Mouse (Mus musculus): ENCODE results near the gene Dlg1.

Gene Dlg1

DNA sequence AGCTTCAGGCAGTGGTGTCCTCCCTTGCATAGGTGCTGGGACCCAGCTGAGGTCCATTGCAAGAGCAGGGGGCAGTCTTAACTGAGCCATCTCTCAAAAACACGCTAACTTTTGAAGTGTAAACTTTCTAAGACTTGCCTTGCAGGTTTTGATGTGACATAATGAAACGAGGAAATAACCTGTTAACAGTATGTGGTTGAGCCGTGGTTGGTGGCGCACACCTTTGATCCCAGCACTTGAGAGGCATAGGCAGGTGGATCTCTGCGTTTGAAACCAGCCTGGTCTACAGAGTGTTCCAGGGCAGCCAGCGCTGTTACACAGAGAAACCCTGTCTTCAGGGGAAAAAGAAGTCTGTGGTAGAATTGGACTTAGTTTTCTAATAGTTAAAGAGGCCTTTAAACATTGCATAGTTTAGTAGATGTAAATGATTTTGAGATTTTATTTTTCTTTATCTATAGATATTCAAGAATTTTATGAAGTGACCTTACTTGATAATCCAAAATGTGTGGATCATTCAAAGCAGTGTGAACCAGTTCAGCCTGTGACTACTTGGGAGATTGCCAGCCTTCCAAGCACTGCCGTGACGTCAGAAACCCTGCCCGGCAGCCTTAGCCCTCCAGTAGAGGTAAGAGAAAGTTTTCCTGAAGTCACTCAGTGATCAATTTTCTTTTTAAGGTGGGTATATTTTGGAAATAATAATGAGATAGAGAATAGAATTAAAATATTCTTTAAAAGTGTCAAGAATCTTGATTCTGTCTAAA lies 20.6 kb downstream of the Dlg1 start:
- TF ChIP-seq GATA4 (IDR thresholded peaks at IDR 0.05; ENCODE audit: insufficient replicate concordance, low read length) = no peak

DNA sequence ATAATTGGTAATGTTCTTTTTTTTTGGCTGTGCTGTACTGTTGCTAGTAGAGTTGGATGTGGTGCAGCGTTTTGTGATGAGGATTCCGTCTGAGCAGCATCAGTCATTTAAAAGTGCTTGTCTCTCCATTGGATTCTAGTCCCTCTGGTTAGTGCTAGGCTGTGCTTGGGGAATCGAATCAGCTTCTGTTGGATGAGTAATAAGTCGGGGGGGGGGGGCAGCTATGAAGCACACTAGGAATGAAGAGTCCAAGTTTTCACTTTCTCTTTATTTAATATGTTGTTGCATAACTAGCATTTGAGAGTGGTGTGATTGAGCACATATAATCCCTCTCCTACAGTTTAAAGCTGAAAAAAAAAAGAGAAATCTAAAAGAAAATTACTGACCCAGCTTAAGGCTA lies 21.5 kb downstream of the Dlg1 start:
- TF ChIP-seq GATA4 (IDR thresholded peaks at IDR 0.05; ENCODE audit: insufficient replicate concordance, low read length) = no peak

DNA sequence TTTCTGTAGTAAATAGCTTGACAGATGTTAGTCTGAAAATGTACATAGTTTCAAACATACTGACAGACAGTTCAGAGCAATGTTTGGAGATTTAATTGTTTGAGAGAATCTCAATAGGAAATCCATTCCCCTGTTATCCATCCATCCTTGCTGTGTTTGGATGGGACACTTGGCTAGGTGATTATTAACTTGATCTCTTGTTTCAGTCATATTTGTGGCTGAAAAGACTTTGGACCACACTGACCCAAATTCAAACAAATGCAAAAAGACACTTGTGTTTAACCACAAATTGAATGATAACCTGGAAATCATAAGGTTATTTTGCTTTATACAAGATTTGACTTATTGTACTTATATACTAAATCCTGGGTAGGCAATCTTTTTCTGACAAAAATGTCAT lies 24.5 kb downstream of the Dlg1 start:
- TF ChIP-seq GATA4 (IDR thresholded peaks at IDR 0.05; ENCODE audit: insufficient replicate concordance, low read length) = no peak

DNA sequence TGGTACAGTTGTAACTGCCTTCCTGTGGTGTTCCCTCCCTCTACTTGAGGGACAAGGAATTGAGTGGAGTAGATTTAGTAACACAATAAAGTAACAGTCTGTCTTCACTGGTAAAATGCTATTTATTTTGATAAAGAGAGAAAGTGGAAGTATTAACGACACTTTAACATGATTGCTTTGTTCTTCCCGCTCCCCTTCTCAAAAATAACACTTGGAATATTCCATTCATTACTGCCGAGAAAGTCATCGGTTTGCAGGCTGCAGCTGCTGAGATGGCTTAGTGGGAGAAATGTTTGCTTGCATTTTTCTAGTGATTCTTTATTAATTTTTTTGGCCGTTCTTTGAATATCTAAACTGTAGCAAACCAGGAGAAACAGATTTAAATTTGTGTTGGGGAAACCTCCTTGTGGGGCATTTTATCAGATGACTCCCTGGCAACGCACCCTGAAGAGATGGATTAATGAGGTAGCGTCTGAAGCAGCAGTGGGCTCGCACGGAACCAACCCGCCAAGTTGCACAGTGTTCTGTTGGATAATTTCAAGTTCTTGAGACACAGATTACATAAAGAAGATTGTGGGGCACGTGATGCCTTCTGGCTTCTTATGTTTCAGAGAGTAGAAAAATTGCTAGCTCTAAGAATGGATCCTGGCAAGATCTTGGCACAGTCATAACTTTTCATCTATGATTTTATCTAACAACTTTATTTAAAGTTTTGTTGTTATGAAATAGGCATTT lies 32.2 kb downstream of the Dlg1 start:
- no peak for TF ChIP-seq GATA4 (IDR thresholded peaks at IDR 0.05; ENCODE audit: insufficient replicate concordance, low read length)

DNA sequence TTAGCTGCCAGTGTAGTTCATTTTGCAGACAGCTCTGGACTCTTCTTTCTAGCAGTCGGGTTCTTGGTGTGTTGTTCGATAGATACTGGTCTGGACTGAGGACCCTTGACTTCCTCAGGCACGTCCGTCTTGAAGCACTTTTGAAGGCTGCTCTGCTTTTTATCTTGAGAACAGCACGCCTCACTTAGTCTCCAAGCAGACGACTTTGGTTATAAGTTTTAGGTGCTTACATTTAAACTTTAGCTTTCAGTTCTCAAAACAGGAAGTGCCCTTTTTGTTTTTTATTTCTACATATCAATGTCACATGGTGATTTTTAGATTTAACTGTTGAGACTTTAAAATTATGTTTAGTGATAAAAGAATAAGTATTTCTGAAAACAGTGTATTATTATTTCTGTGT lies 33.1 kb downstream of the Dlg1 start:
- TF ChIP-seq GATA4 (IDR thresholded peaks at IDR 0.05; ENCODE audit: insufficient replicate concordance, low read length) = no peak

DNA sequence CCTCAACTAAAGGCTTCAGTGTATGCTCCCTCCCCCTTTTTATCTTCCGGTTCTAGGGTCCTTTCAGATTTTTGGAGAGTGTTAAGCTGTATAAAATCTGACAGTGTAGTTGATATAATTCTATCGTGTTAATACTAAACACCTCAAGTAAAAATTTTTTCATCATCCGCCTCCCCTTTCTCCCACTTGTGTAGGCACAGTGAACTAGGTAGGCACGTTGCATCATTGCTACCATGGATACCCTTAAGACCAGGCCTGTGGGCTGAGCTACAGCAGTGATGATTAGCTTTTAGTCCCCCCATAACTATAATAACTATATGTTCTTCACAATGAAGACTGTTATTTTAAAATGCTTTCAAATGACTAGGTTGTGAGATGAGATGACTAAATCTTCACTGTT lies 34.1 kb downstream of the Dlg1 start:
- no peak for TF ChIP-seq GATA4 (IDR thresholded peaks at IDR 0.05; ENCODE audit: insufficient replicate concordance, low read length)

DNA sequence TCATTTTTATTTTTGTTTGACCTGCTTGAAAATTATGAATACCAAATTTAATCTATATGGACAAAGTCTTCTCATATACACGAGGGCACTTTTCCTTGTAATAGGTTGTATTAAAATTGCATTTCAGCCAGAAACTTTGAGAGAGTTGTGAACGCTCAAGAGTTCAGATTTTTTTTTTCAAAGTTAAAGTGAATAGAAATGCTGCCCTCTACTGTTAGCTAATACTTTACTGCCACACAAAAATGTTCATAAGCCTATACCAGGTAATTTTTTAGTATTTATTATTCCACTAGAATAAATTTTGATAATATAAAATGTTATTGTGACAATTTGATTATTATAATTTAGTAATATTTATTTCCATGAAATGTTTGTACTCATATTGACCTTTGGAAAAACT lies 42.0 kb downstream of the Dlg1 start:
- TF ChIP-seq GATA4 (IDR thresholded peaks at IDR 0.05; ENCODE audit: insufficient replicate concordance, low read length) = no peak

DNA sequence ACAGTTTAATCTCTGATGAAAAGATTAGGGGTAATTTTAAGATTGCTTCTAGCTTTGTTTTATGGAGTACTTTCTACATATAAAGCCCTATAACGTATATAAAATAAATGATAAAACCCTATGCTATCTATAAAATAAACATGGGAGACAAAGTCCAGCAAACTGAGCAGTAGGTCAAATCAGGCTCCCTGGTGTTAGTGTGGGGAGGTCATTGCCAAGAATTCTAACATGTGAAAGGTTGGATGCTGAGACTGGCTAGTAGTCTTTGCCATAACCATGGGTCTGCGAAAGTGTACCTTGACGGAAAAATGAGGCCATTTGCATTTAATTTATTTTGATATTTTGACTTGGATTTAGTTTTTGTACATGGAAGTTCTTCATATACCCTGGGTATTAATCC lies 42.7 kb downstream of the Dlg1 start:
- no peak for TF ChIP-seq GATA4 (IDR thresholded peaks at IDR 0.05; ENCODE audit: insufficient replicate concordance, low read length)

DNA sequence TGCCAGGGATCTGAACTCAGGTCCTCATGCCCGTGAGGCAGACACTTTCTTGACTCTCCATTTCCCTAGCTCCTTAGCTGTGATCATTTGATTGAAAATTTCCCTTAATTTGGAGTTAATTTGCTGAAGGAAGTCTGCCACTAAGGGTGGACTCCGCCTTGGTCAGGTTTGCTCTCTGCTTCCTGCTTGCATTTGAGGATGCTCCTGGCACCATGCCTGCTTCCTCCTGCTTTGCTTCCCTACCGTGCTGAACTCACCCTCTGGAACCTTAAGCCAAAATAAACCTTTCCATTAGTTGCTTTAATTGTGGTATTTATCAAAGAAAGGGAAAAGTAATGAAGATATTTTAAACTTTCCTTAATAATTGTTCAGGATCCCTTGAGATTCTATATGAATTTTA lies 44.1 kb downstream of the Dlg1 start:
- no peak for TF ChIP-seq GATA4 (IDR thresholded peaks at IDR 0.05; ENCODE audit: insufficient replicate concordance, low read length)

DNA sequence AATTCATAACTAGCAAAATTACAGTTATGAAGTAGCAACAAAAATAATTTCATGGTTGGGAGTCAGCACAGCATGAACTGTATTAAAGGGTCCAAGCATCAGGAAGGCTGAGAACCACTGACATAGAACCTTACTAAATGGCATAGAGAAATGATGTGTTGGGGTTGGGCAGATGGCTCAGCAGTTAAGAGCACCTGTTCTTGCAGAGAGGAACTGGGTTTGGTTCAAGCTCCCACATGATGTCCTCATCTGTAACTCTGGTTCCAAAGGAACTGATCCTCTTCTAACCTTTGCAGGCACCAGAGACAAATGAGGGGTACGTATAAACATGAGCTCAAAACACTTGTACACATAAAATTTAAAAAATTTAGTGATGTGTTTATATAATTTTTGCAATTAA lies 59.7 kb downstream of the Dlg1 start:
- no peak for TF ChIP-seq GATA4 (IDR thresholded peaks at IDR 0.05; ENCODE audit: insufficient replicate concordance, low read length)

DNA sequence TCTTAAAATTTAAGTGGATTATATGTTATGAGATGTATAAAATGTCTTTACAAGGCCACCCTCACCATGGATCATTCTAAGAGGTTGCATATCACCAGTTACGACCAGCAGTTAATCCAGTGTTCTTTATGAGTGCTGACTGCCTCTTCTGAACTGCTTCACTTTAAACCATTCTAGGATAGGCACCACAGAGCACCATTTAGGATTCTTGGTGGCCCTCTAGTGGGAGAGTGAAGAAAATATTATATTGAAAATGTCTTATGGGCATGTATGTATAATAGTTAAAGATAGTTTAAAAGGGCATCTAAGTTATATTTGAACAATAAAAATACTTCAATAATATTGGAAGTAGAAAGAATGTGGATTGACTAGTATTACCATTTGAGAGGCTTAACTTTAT lies 60.9 kb downstream of the Dlg1 start:
- no peak for TF ChIP-seq GATA4 (IDR thresholded peaks at IDR 0.05; ENCODE audit: insufficient replicate concordance, low read length)

DNA sequence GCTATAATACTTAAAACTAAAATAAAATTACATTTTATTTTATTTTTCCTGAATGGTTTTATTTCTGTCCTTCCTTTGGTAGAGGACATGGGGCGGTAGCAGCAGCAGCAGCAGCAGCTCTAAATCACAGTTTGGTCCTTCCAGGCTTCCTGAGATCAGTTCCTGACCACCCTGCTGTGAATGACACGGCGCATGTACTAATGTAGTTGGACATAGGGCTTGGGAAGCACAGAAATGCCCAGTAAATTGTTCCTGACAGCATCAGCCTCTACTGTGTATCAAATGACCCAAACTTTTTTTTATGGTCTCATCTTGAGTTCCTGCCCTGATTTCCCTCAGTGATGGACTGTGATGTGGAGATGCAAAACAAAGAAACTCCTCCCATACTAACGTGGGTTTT lies 61.6 kb downstream of the Dlg1 start:
- no peak for TF ChIP-seq GATA4 (IDR thresholded peaks at IDR 0.05; ENCODE audit: insufficient replicate concordance, low read length)

DNA sequence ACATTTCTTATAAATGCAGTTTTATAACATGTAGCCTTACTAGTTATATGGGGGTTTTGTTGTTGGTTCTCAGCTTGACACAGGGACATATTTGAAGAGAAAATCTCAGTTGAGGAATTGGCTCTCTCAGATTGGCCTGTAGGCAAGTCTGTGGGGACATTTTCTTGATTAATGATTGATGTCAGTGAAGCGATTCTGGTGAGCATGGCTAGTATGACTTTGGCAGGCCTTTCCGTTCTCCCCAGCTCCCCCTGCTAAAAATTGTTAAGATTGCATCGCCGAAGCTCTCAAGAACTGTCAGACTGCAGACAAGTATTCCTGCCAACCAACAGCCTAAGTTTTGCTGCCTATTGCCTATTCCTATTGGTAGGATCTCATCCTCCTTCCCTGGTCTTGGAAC lies 73.8 kb downstream of the Dlg1 start:
- TF ChIP-seq GATA4 (IDR thresholded peaks at IDR 0.05; ENCODE audit: insufficient replicate concordance, low read length) = no peak

DNA sequence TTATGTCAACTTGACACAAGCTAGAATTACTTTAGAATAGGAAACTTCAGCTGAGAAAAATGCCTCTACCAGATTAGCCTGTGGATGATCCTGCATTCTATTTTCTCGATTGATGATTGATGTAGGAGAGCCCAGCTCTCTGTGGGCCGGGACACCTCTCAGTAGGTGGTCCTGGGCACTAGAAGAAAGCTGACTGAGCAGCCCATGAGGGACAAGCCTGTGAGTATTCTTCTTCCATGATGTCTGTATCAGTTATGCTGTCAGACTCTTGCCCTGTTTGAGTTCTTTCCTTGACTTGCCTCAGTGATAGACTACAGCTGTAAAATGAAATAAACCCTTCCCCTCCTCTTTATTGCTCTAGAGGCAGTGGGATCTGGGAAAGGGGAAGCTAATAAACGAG lies 74.5 kb downstream of the Dlg1 start:
- TF ChIP-seq GATA4 (IDR thresholded peaks at IDR 0.05; ENCODE audit: insufficient replicate concordance, low read length) = no peak

DNA sequence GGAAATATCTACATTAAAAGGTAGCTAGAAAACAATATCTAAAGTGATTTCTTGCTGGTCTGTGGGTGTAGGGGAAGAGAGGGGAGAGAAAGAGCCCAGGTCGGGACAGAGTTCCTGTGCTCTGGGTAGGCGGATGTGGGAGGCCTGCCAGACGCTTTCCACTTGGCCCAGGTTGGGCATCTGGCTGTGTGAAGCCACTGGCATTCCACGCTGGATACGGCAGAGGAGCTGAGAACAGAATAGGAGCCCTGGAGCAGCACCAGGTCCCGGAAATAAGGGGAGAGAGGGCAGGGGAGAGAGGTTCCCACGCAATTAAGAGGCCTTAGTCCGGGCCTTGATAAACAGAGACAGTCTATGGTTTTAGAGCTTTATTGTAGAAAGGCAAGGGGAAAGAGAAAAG lies 77.0 kb downstream of the Dlg1 start:
- no peak for TF ChIP-seq GATA4 (IDR thresholded peaks at IDR 0.05; ENCODE audit: insufficient replicate concordance, low read length)

DNA sequence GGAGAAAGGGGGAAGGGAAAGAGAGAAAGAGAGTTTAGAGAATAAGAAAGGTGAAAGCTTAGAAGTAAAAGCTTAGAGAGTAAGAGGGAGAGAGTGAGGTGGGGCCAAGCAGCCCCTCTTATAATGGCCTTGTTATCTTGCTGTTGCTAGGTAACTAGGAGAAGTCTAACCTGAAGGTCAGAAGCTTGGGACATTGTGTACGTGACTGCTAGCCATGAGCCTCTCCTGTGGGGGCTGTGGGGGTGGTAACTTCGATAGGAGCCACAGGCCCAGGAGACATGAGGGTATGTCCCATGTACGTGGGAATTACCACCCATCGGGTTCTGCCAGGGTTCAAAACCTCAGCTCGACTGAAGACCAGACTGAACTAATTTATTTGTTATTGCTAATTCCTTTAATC lies 77.5 kb downstream of the Dlg1 start:
- no peak for TF ChIP-seq GATA4 (IDR thresholded peaks at IDR 0.05; ENCODE audit: insufficient replicate concordance, low read length)

DNA sequence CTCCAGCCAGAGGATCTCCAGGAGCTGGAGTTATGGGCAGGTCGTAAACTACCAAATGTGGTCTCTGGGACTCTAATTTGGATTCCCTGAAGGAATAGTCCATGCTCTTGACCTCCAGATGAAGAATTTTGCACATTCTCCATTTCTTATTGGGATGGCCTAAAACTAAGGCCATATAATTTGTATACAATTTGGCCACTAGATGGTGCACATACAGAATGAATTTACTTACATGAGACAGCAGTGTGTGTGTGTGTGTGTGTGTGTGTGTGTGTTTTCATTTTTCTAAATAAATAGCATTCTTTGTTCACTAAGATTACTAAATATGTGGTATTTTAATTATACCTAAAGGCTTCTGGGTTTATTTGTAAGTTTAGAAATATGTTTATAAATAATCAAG lies 87.3 kb downstream of the Dlg1 start:
- no peak for TF ChIP-seq GATA4 (IDR thresholded peaks at IDR 0.05; ENCODE audit: insufficient replicate concordance, low read length)
